Mouse (Mus musculus) lung, adult 2 months (tissue): ENCODE results near the gene Sufu.

ENCODE experiments used
- CTCF ChIP-seq: fragments of 200-500 bp; IDR thresholded peaks from 2 replicates; pipeline ENCODE4 v1.5.1; 2011; ENCODE audit warnings: mild to moderate bottlenecking, low read length, control low read depth; ENCODE audit not compliant: insufficient read depth
- POLR2A ChIP-seq: fragments of 200-500 bp; IDR thresholded peaks from 2 replicates; pipeline ENCODE4 v1.6.1; 2011; ENCODE audit warnings: low read depth, mild to moderate bottlenecking, control low read depth, low read length, borderline replicate concordance; ENCODE audit errors: extremely low read depth

DNA sequence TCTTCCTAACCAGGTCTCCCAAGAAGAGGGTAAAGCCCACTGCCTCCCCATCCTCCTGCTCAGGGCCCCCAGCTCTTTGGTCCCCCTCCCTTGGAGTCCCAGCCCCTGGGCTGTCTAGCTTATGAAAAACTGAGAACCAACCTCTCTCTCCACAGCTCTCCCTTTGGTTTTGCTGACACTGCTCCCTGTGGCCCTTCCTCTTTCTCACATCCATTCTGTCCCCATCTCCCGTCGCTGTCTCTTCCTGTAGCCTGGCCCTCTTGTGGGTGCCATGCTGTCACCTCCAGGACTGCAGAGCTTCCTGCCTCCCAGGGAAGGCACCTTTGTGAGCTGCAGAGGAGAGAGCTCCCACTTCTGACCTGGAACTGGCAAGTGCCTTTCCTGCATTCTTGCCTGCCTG, 90.0 kb downstream of the Sufu start:
- TF ChIP-seq CTCF (no peak), POLR2A (no peak)
